Mouse (Mus musculus): ENCODE measurements around the gene Stk24. TPM values are rescaled to one million over a fixed set of nuclear protein-coding genes. Genes with fewer than 3 reads are reported as not detected.

Stk24 gene
- polyA plus RNA-seq, 1 experiment from 2014 or later: 39.2 TPM

DNA sequence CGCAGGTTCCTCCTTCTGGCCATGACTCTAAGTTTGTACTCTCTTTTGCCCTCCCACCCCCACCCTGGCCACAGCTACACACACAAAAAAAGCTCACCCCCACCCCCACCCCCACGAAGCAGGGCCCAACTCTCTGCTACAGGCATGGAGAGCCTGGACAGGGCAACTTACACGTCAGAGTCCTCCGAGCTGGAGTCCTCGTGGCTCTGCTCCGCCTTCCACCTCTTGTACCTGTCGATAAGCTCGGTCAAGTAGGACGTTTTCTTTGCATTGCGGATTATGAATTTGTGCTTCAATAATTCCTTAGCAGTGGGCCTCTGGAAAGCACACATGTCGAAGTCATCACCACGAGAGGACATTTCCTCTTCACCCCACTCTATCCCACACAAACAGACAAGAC lies 85.3 kb downstream of the Stk24 start:
- no peak for TF ChIP-seq CTCF (IDR thresholded peaks at IDR 0.05; ENCODE audit: low read depth)
- 83% methylated on average over 12 of the region's 12 CpGs for WGBS

DNA sequence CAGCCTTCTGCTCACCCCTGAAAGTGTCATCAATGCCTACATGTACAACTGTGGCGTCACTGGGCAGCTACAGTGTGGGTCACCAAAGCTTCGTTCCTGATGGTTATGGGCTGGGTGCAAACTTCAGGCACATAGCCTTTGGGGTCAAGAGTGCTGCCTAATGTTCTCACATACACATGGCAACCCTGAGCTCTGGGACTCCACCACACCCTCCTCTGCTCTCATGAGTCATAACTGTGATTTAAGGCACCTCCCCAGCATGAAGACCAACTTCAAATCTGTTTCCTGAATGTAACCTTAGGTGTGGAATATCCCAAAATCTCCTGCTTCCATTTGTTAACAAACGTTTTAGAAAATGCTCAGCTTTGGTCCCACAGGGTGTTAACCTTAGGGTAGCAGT lies 87.4 kb downstream of the Stk24 start:
- Histone ChIP-seq H3K36me3 (ENCODE audit: control insufficient read depth, insufficient read depth) (peaks cover 81% of the 10 kb centered on the region), H3K4me1 (replicated peaks; ENCODE audit: control insufficient read depth, insufficient read depth, low read length) (no peaks in the 10 kb centered on the region), H3K9me3 (ENCODE audit: control insufficient read depth) (no peaks in the 10 kb centered on the region), H3K27ac (ENCODE audit: low read depth, low read length) (no peak overlapping the region), H3K4me2 (replicated peaks; ENCODE audit: low read depth) (no peak overlapping the region), H3K9ac (ENCODE audit: low read depth, low read length) (no peak overlapping the region), H3K4me3 (ENCODE audit: low read depth, low read length) (no peak overlapping the region), H3K27me3 (replicated peaks; ENCODE audit: control insufficient read depth, insufficient read depth, low read length) (no peaks in the 10 kb centered on the region)
- TF ChIP-seq CTCF (IDR thresholded peaks at IDR 0.05; ENCODE audit: low read depth): no peak
- ATAC-seq: no peak
- 91% methylated on average over 3 of the region's 3 CpGs for WGBS

More for the DNA sequence above, 85.3 kb downstream of the Stk24 start:
- Histone ChIP-seq H3K27ac (ENCODE audit: low read depth, low read length) (no peak overlapping the region), H3K27me3 (replicated peaks; ENCODE audit: control insufficient read depth, insufficient read depth, low read length) (no peaks in the 10 kb centered on the region), H3K4me1 (replicated peaks; ENCODE audit: control insufficient read depth, insufficient read depth, low read length) (0 out of 2 replicates have a peak, but pooled peaks cover 5% of the 10 kb centered on the region), H3K9ac (ENCODE audit: low read depth, low read length) (no peak overlapping the region), H3K36me3 (ENCODE audit: control insufficient read depth, insufficient read depth) (peaks cover 78% of the 10 kb centered on the region), H3K4me2 (replicated peaks; ENCODE audit: low read depth) (no peak overlapping the region), H3K9me3 (ENCODE audit: control insufficient read depth) (no peaks in the 10 kb centered on the region), H3K4me3 (ENCODE audit: low read depth, low read length) (no peak overlapping the region)
- ATAC-seq: no peak

DNA sequence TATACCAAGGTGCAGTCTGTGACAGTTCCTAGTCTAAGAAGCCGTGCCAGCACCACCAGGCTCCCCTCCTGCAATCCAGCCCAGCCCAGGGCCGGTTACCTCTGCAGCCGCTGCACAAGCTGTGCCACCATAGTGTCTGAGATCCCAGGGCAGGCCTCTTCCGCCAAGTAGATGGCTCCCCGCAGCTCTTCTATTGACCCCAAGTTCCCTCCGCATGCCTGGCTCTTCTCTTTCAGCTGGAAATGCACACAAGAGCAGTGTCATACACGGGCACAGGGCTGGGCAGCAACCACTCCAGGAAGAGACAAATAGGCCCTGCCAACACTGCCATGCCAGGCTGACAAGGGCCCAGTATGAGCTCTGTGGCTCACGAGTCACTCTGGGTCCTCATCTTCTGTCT lies 87.9 kb downstream of the Stk24 start:
- TF ChIP-seq CTCF (IDR thresholded peaks at IDR 0.05; ENCODE audit: low read depth): no peak
- no peak overlapping the region for H3K4me2 ChIP-seq (replicated peaks; ENCODE audit: low read depth)
- no peaks in the 10 kb centered on the region for H3K27me3 ChIP-seq (replicated peaks; ENCODE audit: control insufficient read depth, insufficient read depth, low read length)
- no peaks in the 10 kb centered on the region for H3K9me3 ChIP-seq (ENCODE audit: control insufficient read depth)
- 95% methylated on average over 8 of the region's 8 CpGs for WGBS
- no peaks in the 10 kb centered on the region for H3K4me1 ChIP-seq (replicated peaks; ENCODE audit: control insufficient read depth, insufficient read depth, low read length)
- no peak overlapping the region for H3K27ac ChIP-seq (ENCODE audit: low read depth, low read length)
- H3K4me3 ChIP-seq (ENCODE audit: low read depth, low read length): no peak overlapping the region
- ATAC-seq: no peak
- peaks cover 81% of the 10 kb centered on the region for H3K36me3 ChIP-seq (ENCODE audit: control insufficient read depth, insufficient read depth)
- no peak overlapping the region for H3K9ac ChIP-seq (ENCODE audit: low read depth, low read length)

DNA sequence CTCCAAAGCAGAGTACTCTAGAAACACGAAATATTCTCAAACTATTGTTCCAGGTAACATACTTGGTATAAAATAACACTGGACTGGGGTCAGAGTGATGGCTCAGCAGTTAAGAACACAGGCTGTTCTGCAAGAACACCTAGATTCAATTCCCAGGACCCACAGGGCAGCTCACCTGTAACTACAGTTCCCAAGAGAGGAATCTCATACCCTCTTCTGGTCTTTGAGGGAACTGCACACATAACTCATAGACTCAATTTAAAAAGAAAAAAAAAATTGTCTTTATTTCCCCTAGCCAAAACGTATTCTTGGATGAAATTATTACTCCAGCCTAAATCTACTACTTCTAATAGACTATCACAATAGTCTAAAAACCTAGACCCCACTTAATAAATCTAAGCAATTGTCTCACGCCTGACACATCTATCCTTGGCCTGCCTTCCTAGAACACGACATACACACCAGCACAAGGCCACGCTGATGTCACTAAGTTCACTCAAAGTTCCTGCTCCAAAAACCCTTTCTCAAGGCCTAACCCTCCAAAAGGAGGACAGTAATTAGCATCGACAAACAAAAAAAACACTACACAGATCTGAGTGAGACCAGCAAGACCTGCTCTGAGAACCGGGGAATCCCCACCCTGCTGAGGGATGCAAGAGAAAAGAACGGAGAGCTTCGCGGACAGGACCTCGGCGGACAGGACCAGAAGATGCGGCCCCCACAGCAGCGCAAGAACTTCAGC lies 94.3 kb downstream of the Stk24 start:
- no peaks in the 10 kb centered on the region for H3K27me3 ChIP-seq (replicated peaks; ENCODE audit: control insufficient read depth, insufficient read depth, low read length)
- TF ChIP-seq CTCF (IDR thresholded peaks at IDR 0.05; ENCODE audit: low read depth): peak; percentile 55
- H3K4me2 ChIP-seq (replicated peaks; ENCODE audit: low read depth): no peak overlapping the region
- H3K27ac ChIP-seq (ENCODE audit: low read depth, low read length): no peak overlapping the region
- peaks cover 74% of the 10 kb centered on the region for H3K36me3 ChIP-seq (ENCODE audit: control insufficient read depth, insufficient read depth)
- 93% methylated on average over 14 of the region's 14 CpGs for WGBS
- no peak overlapping the region for H3K4me3 ChIP-seq (ENCODE audit: low read depth, low read length)
- no peaks in the 10 kb centered on the region for H3K9me3 ChIP-seq (ENCODE audit: control insufficient read depth)
- no peak overlapping the region for H3K9ac ChIP-seq (ENCODE audit: low read depth, low read length)
- no peak for ATAC-seq
- no peaks in the 10 kb centered on the region for H3K4me1 ChIP-seq (replicated peaks; ENCODE audit: control insufficient read depth, insufficient read depth, low read length)

DNA sequence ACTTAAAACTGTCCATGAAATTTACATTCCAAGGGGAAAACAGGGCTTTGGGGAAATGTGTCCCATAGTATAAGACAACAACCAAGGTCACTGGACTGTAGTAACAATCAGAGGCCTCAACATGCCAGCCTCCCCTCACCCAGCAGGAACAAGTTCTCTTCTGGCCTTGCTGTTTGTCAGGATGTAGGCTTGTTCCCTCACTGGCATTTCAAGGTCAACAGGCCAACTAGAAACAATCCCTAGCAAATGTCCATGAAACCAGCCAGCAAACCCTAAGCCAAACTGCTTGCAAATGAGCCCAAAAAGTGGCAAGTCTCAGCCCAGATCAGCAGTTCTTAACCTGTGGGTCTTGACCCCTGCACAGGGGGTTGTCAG lies 98.5 kb downstream of the Stk24 start:
- H3K4me3 ChIP-seq (ENCODE audit: low read depth, low read length): no peak overlapping the region
- no peaks in the 10 kb centered on the region for H3K27me3 ChIP-seq (replicated peaks; ENCODE audit: control insufficient read depth, insufficient read depth, low read length)
- H3K4me1 ChIP-seq (replicated peaks; ENCODE audit: control insufficient read depth, insufficient read depth, low read length): no peaks in the 10 kb centered on the region
- no peak for ATAC-seq
- H3K9ac ChIP-seq (ENCODE audit: low read depth, low read length): no peak overlapping the region
- no peak for TF ChIP-seq CTCF (IDR thresholded peaks at IDR 0.05; ENCODE audit: low read depth)
- H3K36me3 ChIP-seq (ENCODE audit: control insufficient read depth, insufficient read depth): peaks cover 69% of the 10 kb centered on the region
- no peak overlapping the region for H3K27ac ChIP-seq (ENCODE audit: low read depth, low read length)
- H3K4me2 ChIP-seq (replicated peaks; ENCODE audit: low read depth): no peak overlapping the region
- H3K9me3 ChIP-seq (ENCODE audit: control insufficient read depth): no peaks in the 10 kb centered on the region

DNA sequence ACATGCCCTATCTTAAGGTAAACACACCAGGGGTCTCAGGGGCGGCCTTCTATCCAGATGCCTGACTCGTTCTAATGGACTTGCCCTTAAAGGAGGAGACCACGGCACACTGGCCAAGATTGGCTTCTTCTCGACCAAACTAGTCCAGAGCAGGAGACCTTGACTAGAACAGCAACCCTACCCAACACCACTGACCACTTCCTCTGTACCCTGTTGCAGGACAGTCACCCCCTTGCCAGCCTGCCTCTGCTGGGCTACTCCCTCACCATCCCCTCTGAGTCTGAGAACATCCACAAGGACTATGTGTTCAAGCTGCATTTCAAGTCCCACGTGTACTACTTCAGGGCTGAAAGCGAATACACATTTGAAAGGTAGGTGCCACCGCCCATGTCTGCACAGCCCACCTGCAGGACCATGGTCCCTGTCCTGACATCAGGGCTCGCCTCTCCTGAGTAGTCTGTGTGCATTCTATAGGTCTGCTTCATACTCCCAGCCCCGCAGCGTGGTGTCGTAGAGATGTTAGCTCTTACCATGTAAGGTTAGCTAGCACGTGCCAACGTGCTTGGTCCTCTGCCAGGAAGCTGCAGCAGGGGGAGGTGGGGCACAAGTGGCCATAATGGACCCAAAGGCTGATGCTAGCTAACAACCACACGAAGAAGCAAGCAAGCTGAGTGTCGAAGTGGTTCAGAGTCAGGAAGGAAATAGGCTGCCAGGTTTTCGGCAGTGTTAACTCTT lies 99.0 kb downstream of the Stk24 start:
- no peak overlapping the region for H3K4me3 ChIP-seq (ENCODE audit: low read depth, low read length)
- H3K9me3 ChIP-seq (ENCODE audit: control insufficient read depth): no peaks in the 10 kb centered on the region
- no peaks in the 10 kb centered on the region for H3K4me1 ChIP-seq (replicated peaks; ENCODE audit: control insufficient read depth, insufficient read depth, low read length)
- no peaks in the 10 kb centered on the region for H3K27me3 ChIP-seq (replicated peaks; ENCODE audit: control insufficient read depth, insufficient read depth, low read length)
- no peak overlapping the region for H3K4me2 ChIP-seq (replicated peaks; ENCODE audit: low read depth)
- WGBS: 70% methylated on average over 16 of the region's 16 CpGs
- peaks cover 69% of the 10 kb centered on the region for H3K36me3 ChIP-seq (ENCODE audit: control insufficient read depth, insufficient read depth)
- no peak overlapping the region for H3K27ac ChIP-seq (ENCODE audit: low read depth, low read length)
- no peak overlapping the region for H3K9ac ChIP-seq (ENCODE audit: low read depth, low read length)
- no peak for ATAC-seq
- TF ChIP-seq CTCF (IDR thresholded peaks at IDR 0.05; ENCODE audit: low read depth): no peak

Data from intestine, postnatal 0 days (tissue).